Mouse (Mus musculus) liver, postnatal 0 days (tissue): ENCODE results near the gene P2rx3. TPM values are rescaled to one million over a fixed set of nuclear protein-coding genes. Genes with fewer than 3 reads are reported as not detected.

Source experiments
- ATAC-seq: fragments of 200-750 bp; cut with Nextera tagmentation; 2 replicates; pipeline ENCODE4 v1.8.0; 2017; ENCODE audit warnings: mild to moderate bottlenecking, moderate library complexity
- DNase-seq: peaks from one replicate; pipeline ENCODE4 v3.0.0-alpha.2; 2016
- H3K27ac ChIP-seq: fragments of 300-500 bp; sonication (generic); 2 replicates; pipeline ENCODE4 v1.5.1; 2014; ENCODE audit warnings: antibody characterized with exemption, moderate library complexity, mild to moderate bottlenecking, low read depth
- H3K27me3 ChIP-seq: fragments of 300-500 bp; sonication (generic); 2 replicates; pipeline ENCODE4 v1.6.1; 2014; ENCODE audit warnings: low read length, control low read depth, mixed read lengths; ENCODE audit not compliant: insufficient read depth
- H3K36me3 ChIP-seq: fragments of 300-500 bp; sonication (generic); replicated peaks from 2 replicates; pipeline ENCODE4 v1.6.1; 2014; ENCODE audit warnings: mild to moderate bottlenecking, control low read depth, low read length, moderate library complexity, mixed read lengths; ENCODE audit not compliant: insufficient read depth
- H3K4me1 ChIP-seq: fragments of 300-500 bp; sonication (generic); 2 replicates; pipeline ENCODE4 v1.6.1; 2014; ENCODE audit warnings: antibody characterized with exemption, mild to moderate bottlenecking, control low read depth; ENCODE audit not compliant: insufficient read depth
- H3K4me2 ChIP-seq: fragments of 300-500 bp; sonication (generic); 2 replicates; pipeline ENCODE4 v1.6.1; 2014; ENCODE audit warnings: low read depth, mild to moderate bottlenecking, low read length, moderate library complexity, mixed read lengths
- H3K4me3 ChIP-seq: fragments of 300-500 bp; sonication (generic); 2 replicates; pipeline ENCODE4 v1.5.1; 2014; ENCODE audit warnings: low read depth, low read length
- H3K9ac ChIP-seq: fragments of 300-500 bp; sonication (generic); replicated peaks from 2 replicates; pipeline ENCODE4 v1.6.1; 2014; ENCODE audit warnings: mild to moderate bottlenecking, moderate library complexity
- H3K9me3 ChIP-seq: fragments of 300-500 bp; sonication (generic); 2 replicates; pipeline ENCODE4 v1.6.1; 2016; ENCODE audit warnings: mild to moderate bottlenecking, control low read depth, low read length, mixed read lengths
- CTCF ChIP-seq: sonication (generic); IDR thresholded peaks from 2 replicates; pipeline ENCODE4 v1.5.1; 2016; ENCODE audit warnings: antibody characterized with exemption, low read depth
- EP300 ChIP-seq: IDR thresholded peaks from 2 replicates; pipeline ENCODE4 v1.6.1; 2016; ENCODE audit warnings: antibody characterized with exemption, low read depth, mild to moderate bottlenecking
- WGBS: fragments of 180-500 bp; shearing (Covaris S2); extraction: QIAGEN DNeasy Blood & Tissue Kit; methylation state at CpG from one replicate; pipeline ENCODE4 v1.1.7; 2014; ENCODE audit not compliant: insufficient replicate concordance; 5-methylcytosine and 5-hydroxymethylcytosine counted together
- polyA plus RNA-seq: library from polyadenylated mRNA; unstranded; fragments of >200 nt; fragmentation: Nextera tagmentation; extraction: Ambion mirVana; gene quantifications from 2 replicates; pipeline ENCODE4 v1.2.1, GENCODE M21; 2015

Gene P2rx3
- polyA plus RNA-seq, 1 experiment from 2014 or later = 0.56 TPM

DNA sequence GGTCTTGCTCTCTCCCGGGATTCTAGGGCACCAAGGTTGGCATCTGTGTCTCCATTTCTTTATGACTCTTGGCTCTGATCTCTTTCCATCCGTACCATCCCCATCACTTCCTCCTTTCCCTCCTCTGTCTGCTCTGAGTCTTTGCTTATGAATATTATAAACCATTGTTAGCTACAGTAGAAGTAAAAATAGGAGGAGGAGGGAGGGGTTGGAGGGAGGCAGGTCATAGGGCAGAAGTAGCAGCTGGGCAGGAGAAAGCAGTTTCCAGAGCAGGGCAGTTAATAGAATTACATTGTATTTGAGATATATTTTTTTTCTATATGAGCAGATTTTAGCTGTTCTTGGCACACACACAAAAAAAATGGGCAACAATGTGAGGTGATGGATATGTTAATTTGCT, 88.5 kb downstream of the P2rx3 start:
- ATAC-seq = no peak
- Histone ChIP-seq H3K27me3 (no peaks in the 10 kb centered on the region), H3K36me3 (peaks cover 98% of the 10 kb centered on the region), H3K9me3 (no peaks in the 10 kb centered on the region), H3K4me1 (no peaks in the 10 kb centered on the region), H3K4me3 (no peak overlapping the region), H3K9ac (no peak overlapping the region), H3K27ac (no peak overlapping the region), H3K4me2 (no peak overlapping the region)
- TF ChIP-seq CTCF = no peak
- no peak for TF ChIP-seq EP300
- WGBS = 81% methylated on average over 2 of the region's 2 CpGs
- DNase-seq = no peak

Other genes with a start within 250 kb of the P2rx3 start
- 276 and 305 TPM in 2 replicates for gene Ube2l6, start 238.6 kb downstream of the P2rx3 start, polyA plus RNA-seq
- 0.15 and 0.98 TPM in 2 replicates for gene Smtnl1, start 214.8 kb downstream of the P2rx3 start, polyA plus RNA-seq
- 59.8 and 63.9 TPM in 2 replicates for gene Timm10, start 210.5 kb downstream of the P2rx3 start, polyA plus RNA-seq
- gene Slc43a1, start 198.6 kb downstream of the P2rx3 start, polyA plus RNA-seq = 67.8 and 74.2 TPM in 2 replicates
- gene Rtn4rl2, start 150.8 kb downstream of the P2rx3 start, polyA plus RNA-seq = 0.14 and 0.31 TPM in 2 replicates
- gene Slc43a3, start 100.9 kb downstream of the P2rx3 start, polyA plus RNA-seq = 45.5 and 48.5 TPM in 2 replicates
- gene Prg2, start 57.0 kb downstream of the P2rx3 start, polyA plus RNA-seq = 22.0 and 26.1 TPM in 2 replicates
- gene Prg3, start 49.2 kb downstream of the P2rx3 start, polyA plus RNA-seq = 4.0 and 5.1 TPM in 2 replicates
- 69.8 and 80.8 TPM in 2 replicates for gene Ssrp1, start 228 bp downstream of the P2rx3 start, polyA plus RNA-seq
- gene Tnks1bp1, start 10.6 kb upstream of the P2rx3 start, polyA plus RNA-seq = 6.0 and 6.5 TPM in 2 replicates
- 2.3 and 2.5 TPM in 2 replicates for gene Aplnr, start 98.8 kb upstream of the P2rx3 start, polyA plus RNA-seq
- gene Lrrc55, start 159.7 kb upstream of the P2rx3 start, polyA plus RNA-seq = 0.06 and 0.08 TPM in 2 replicates